Mouse (Mus musculus) kidney, embryonic 16.5 days (tissue): ENCODE measurements at regions not wholly inside any gene's neighbourhood (a gene's known extent, or its start where the extent isn't known, plus 50 kb on each side); places are given as distances from the start of the nearest gene placed in this dataset.

Source experiments
- ATAC-seq: fragments of 200-750 bp; cut with Nextera tagmentation; 2 replicates; pipeline ENCODE4 v1.8.0; 2017; ENCODE audit warnings: moderate TSS enrichment; ENCODE audit not compliant: low FRiP score, low TSS enrichment
- H3K27ac ChIP-seq: fragments of 300-500 bp; sonication (generic); 2 replicates; pipeline ENCODE4 v1.5.1; 2014; ENCODE audit warnings: low read length
- H3K27me3 ChIP-seq: fragments of 300-500 bp; sonication (generic); 2 replicates; pipeline ENCODE4 v1.6.1; 2014; ENCODE audit warnings: low read length, control low read depth, mixed read lengths; ENCODE audit not compliant: insufficient read depth
- H3K36me3 ChIP-seq: fragments of 300-500 bp; sonication (generic); 2 replicates; pipeline ENCODE4 v1.6.1; 2014; ENCODE audit warnings: low read length, control low read depth, mixed read lengths; ENCODE audit not compliant: insufficient read depth
- H3K4me1 ChIP-seq: fragments of 300-500 bp; sonication (generic); 2 replicates; pipeline ENCODE4 v1.6.1; 2014; ENCODE audit warnings: low read length, control low read depth, mixed read lengths; ENCODE audit not compliant: insufficient read depth
- H3K4me2 ChIP-seq: fragments of 300-500 bp; sonication (generic); replicated peaks from 2 replicates; pipeline ENCODE4 v1.6.1; 2014; ENCODE audit warnings: low read depth, low read length
- H3K4me3 ChIP-seq: fragments of 300-500 bp; sonication (generic); 2 replicates; pipeline ENCODE4 v1.5.1; 2014; ENCODE audit warnings: mild to moderate bottlenecking, low read length
- H3K9ac ChIP-seq: fragments of 300-500 bp; sonication (generic); replicated peaks from 2 replicates; pipeline ENCODE4 v1.6.1; 2014; ENCODE audit warnings: low read length
- H3K9me3 ChIP-seq: fragments of 300-500 bp; sonication (generic); 2 replicates; pipeline ENCODE4 v1.6.1; 2016; ENCODE audit warnings: low read length, control low read depth
- WGBS: fragments of 180-500 bp; shearing (Covaris S2); extraction: QIAGEN DNeasy Blood & Tissue Kit; methylation state at CpG from one replicate; pipeline ENCODE4 v1.1.7; 2014; 5-methylcytosine and 5-hydroxymethylcytosine counted together

- Histone ChIP-seq H3K4me2 (no peak overlapping the region), H3K27me3 (no peaks in the 10 kb centered on the region), H3K9me3 (no peaks in the 10 kb centered on the region), H3K27ac (no peak overlapping the region), H3K4me1 (no peaks in the 10 kb centered on the region), H3K9ac (no peak overlapping the region), H3K36me3 (no peaks in the 10 kb centered on the region), H3K4me3 (no peak overlapping the region)
- WGBS, result 90% methylated on average over 2 of the region's 2 CpGs
- ATAC-seq, result no peak
Observed at GRCm38 (mm10) chr9:94589672-94590071, 51.8 kb upstream of the 1190002N15Rik start.

GRCm38 (mm10) chr9:94604993-94605392, 64.7 kb upstream of the Slc9a9 start:
- no peak for ATAC-seq
- no peak overlapping the region for H3K27ac ChIP-seq
- no peaks in the 10 kb centered on the region for H3K36me3 ChIP-seq
- H3K27me3 ChIP-seq, result no peaks in the 10 kb centered on the region
- no peaks in the 10 kb centered on the region for H3K4me1 ChIP-seq
- 82% methylated on average over 2 of the region's 2 CpGs for WGBS
- no peak overlapping the region for H3K9ac ChIP-seq
- no peak overlapping the region for H3K4me3 ChIP-seq
- no peaks in the 10 kb centered on the region for H3K9me3 ChIP-seq
- no peak overlapping the region for H3K4me2 ChIP-seq

- 63% methylated on average over 2 of the region's 2 CpGs for WGBS
- no peak for ATAC-seq
Observed at GRCm38 (mm10) chr9:94606422-94606821, 63.3 kb upstream of the Slc9a9 start.

GRCm38 (mm10) chr9:94607011-94607749, 62.5 kb upstream of the Slc9a9 start:
- Histone ChIP-seq H3K4me2 (no peak overlapping the region), H3K4me3 (no peak overlapping the region), H3K27me3 (no peaks in the 10 kb centered on the region), H3K9ac (no peak overlapping the region), H3K9me3 (no peaks in the 10 kb centered on the region), H3K27ac (no peak overlapping the region), H3K4me1 (no peaks in the 10 kb centered on the region), H3K36me3 (no peaks in the 10 kb centered on the region)
- whole genome bisulfite sequencing, result 74% methylated on average over 13 of the region's 13 CpGs
- no peak for ATAC-seq

More at GRCm38 (mm10) chr9:94606422-94606821, 63.3 kb upstream of the Slc9a9 start:
- Histone ChIP-seq H3K9ac (no peak overlapping the region), H3K4me2 (no peak overlapping the region), H3K27ac (no peak overlapping the region), H3K4me3 (no peak overlapping the region), H3K27me3 (no peaks in the 10 kb centered on the region), H3K9me3 (no peaks in the 10 kb centered on the region), H3K4me1 (no peaks in the 10 kb centered on the region), H3K36me3 (no peaks in the 10 kb centered on the region)

GRCm38 (mm10) chr9:94607750-94608106, 62.0 kb upstream of the Slc9a9 start:
- WGBS, result 65% methylated on average over 2 of the region's 2 CpGs
- H3K4me1 ChIP-seq, result no peaks in the 10 kb centered on the region
- ATAC-seq, result no peak
- H3K9ac ChIP-seq, result no peak overlapping the region
- H3K27me3 ChIP-seq, result no peaks in the 10 kb centered on the region
- no peaks in the 10 kb centered on the region for H3K36me3 ChIP-seq
- no peak overlapping the region for H3K27ac ChIP-seq
- no peak overlapping the region for H3K4me2 ChIP-seq
- H3K9me3 ChIP-seq, result no peaks in the 10 kb centered on the region
- H3K4me3 ChIP-seq, result no peak overlapping the region

- H3K4me1 ChIP-seq, result no peaks in the 10 kb centered on the region
- no peak for ATAC-seq
- H3K9me3 ChIP-seq, result no peaks in the 10 kb centered on the region
- no peaks in the 10 kb centered on the region for H3K27me3 ChIP-seq
- no peaks in the 10 kb centered on the region for H3K36me3 ChIP-seq
- no peak overlapping the region for H3K27ac ChIP-seq
- no peak overlapping the region for H3K4me3 ChIP-seq
- no peak overlapping the region for H3K9ac ChIP-seq
- 82% methylated on average over 3 of the region's 3 CpGs for WGBS
- H3K4me2 ChIP-seq, result no peak overlapping the region
Observed at GRCm38 (mm10) chr9:94610101-94610500, 59.6 kb upstream of the Slc9a9 start.

GRCm38 (mm10) chr9:94610600-94611337, 58.9 kb upstream of the Slc9a9 start:
- Histone ChIP-seq H3K4me2 (no peak overlapping the region), H3K9me3 (no peaks in the 10 kb centered on the region), H3K36me3 (no peaks in the 10 kb centered on the region), H3K4me1 (no peaks in the 10 kb centered on the region), H3K27me3 (no peaks in the 10 kb centered on the region), H3K27ac (no peak overlapping the region), H3K9ac (no peak overlapping the region), H3K4me3 (no peak overlapping the region)
- WGBS, result 77% methylated on average over 5 of the region's 5 CpGs
- ATAC-seq, result no peak

GRCm38 (mm10) chr9:94613891-94614671, 55.6 kb upstream of the Slc9a9 start:
- Histone ChIP-seq H3K4me1 (0 out of 2 replicates have a peak, but pooled peaks cover 3% of the 10 kb centered on the region), H3K36me3 (no peaks in the 10 kb centered on the region), H3K4me3 (no peak overlapping the region), H3K4me2 (no peak overlapping the region), H3K27ac (no peak overlapping the region), H3K27me3 (no peaks in the 10 kb centered on the region), H3K9ac (no peak overlapping the region), H3K9me3 (no peaks in the 10 kb centered on the region)
- ATAC-seq, result peak; percentile 76; the same call in 1 of the 2 replicates
- 40% methylated on average over 6 of the region's 6 CpGs for WGBS

GRCm38 (mm10) chr9:94615205-94615604, 54.5 kb upstream of the Slc9a9 start:
- H3K27ac ChIP-seq, result no peak overlapping the region
- ATAC-seq, result no peak
- H3K9me3 ChIP-seq, result no peaks in the 10 kb centered on the region
- no peak overlapping the region for H3K4me3 ChIP-seq
- H3K36me3 ChIP-seq, result no peaks in the 10 kb centered on the region
- 85% methylated on average over 11 of the region's 11 CpGs for WGBS
- no peak overlapping the region for H3K4me2 ChIP-seq
- no peaks in the 10 kb centered on the region for H3K27me3 ChIP-seq
- 0 out of 2 replicates have a peak, but pooled peaks cover 3% of the 10 kb centered on the region for H3K4me1 ChIP-seq
- H3K9ac ChIP-seq, result no peak overlapping the region
